Mouse (Mus musculus): ENCODE results near the gene Grk4. TPM values are rescaled to one million over a fixed set of nuclear protein-coding genes. Genes with fewer than 3 reads are reported as not detected.
"Not testable (repeated sequence)": the region's sequence is repeated elsewhere in the genome, so short reads cannot be mapped to it uniquely, and the experiment has no call there.

Gene Grk4
- polyA plus RNA-seq, 1 experiment from 2014 or later, result 2.5 TPM

- Histone ChIP-seq H3K4me1 (replicated peaks; ENCODE audit: control insufficient read depth, insufficient read depth, low read length) (no peaks in the 10 kb centered on the region), H3K36me3 (ENCODE audit: control insufficient read depth, insufficient read depth, low read length) (no peaks in the 10 kb centered on the region), H3K27me3 (ENCODE audit: control insufficient read depth, insufficient read depth, low read length) (no peaks in the 10 kb centered on the region), H3K9ac (ENCODE audit: low read length) (no peak overlapping the region), H3K9me3 (ENCODE audit: control insufficient read depth, low read length) (no peaks in the 10 kb centered on the region), H3K4me3 (ENCODE audit: low read depth, low read length) (no peak overlapping the region), H3K27ac (ENCODE audit: low read depth, low read length) (no peak overlapping the region), H3K4me2 (ENCODE audit: low read depth, low read length, severe bottlenecking) (no peak overlapping the region)
- ATAC-seq (replicated peaks; ENCODE audit: low FRiP score) (no peak), DNase-seq (ENCODE audit: low spot score) (no peak)
- 83% methylated on average over 2 of the region's 2 CpGs for WGBS
Measured at GRCm38 (mm10) chr5:34669493-34669892, 9.3 kb downstream of the Grk4 start.

GRCm38 (mm10) chr5:34670280-34670679, 10.1 kb downstream of the Grk4 start:
- DNase-seq (ENCODE audit: low spot score) (no peak), ATAC-seq (replicated peaks; ENCODE audit: low FRiP score) (no peak)
- Histone ChIP-seq H3K9me3 (ENCODE audit: control insufficient read depth, low read length) (no peaks in the 10 kb centered on the region), H3K36me3 (ENCODE audit: control insufficient read depth, insufficient read depth, low read length) (no peaks in the 10 kb centered on the region), H3K27ac (ENCODE audit: low read depth, low read length) (no peak overlapping the region), H3K4me3 (ENCODE audit: low read depth, low read length) (no peak overlapping the region), H3K27me3 (ENCODE audit: control insufficient read depth, insufficient read depth, low read length) (no peaks in the 10 kb centered on the region), H3K4me2 (ENCODE audit: low read depth, low read length, severe bottlenecking) (no peak overlapping the region), H3K4me1 (replicated peaks; ENCODE audit: control insufficient read depth, insufficient read depth, low read length) (no peaks in the 10 kb centered on the region), H3K9ac (ENCODE audit: low read length) (no peak overlapping the region)
- WGBS, result 72% methylated on average over 4 of the region's 4 CpGs

DNA sequence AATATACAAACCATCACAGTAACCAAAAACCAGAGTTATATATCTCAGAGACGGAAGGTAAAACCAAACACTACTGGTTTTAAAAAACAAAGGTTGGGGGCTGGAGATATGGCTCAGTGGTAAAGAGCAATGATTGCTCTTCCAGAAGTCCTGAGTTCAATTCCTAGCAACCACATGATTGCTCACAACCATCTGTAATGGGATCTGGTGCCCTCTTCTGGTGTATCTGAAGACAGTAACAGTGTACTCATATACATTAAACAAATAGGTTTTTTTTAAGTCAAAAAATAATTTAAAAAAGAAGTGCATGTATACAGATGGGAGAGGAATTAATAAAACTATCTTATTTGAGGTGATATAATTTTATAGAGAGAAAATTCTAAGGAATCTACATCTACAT, 29.7 kb downstream of the Grk4 start:
- Histone ChIP-seq H3K9me3 (ENCODE audit: control insufficient read depth, low read length) (no peaks in the 10 kb centered on the region), H3K4me3 (ENCODE audit: low read depth, low read length) (no peak overlapping the region), H3K9ac (ENCODE audit: low read length) (no peak overlapping the region), H3K27me3 (ENCODE audit: control insufficient read depth, insufficient read depth, low read length) (no peaks in the 10 kb centered on the region), H3K36me3 (ENCODE audit: control insufficient read depth, insufficient read depth, low read length) (no peaks in the 10 kb centered on the region), H3K27ac (ENCODE audit: low read depth, low read length) (no peak overlapping the region), H3K4me1 (replicated peaks; ENCODE audit: control insufficient read depth, insufficient read depth, low read length) (no peaks in the 10 kb centered on the region), H3K4me2 (ENCODE audit: low read depth, low read length, severe bottlenecking) (no peak overlapping the region)
- ATAC-seq (replicated peaks; ENCODE audit: low FRiP score), result no peak
- no peak for DNase-seq (ENCODE audit: low spot score)
- 94% methylated on average over 1 of the region's 1 CpGs for WGBS

DNA sequence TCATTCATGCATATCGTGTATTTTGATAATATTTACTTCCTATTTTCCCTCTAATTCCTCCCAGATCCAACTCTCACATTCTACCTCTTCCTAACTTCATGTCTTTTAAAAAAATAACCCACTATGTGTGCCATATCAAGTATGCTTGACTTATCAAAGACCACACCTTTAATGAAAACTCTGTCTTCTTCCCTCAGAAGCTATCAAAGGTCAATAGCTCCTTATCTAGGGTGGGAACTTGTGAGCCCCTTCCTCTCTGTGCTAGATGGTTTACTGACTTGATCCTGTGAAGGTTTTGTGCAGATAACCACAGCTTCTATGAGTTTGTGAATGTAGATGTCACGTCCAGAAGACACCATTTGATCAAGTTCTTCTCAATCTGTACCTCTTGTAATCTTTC, 32.6 kb downstream of the Grk4 start:
- no peaks in the 10 kb centered on the region for H3K36me3 ChIP-seq (ENCODE audit: control insufficient read depth, insufficient read depth, low read length)
- no peaks in the 10 kb centered on the region for H3K4me1 ChIP-seq (replicated peaks; ENCODE audit: control insufficient read depth, insufficient read depth, low read length)
- H3K4me3 ChIP-seq (ENCODE audit: low read depth, low read length), result no peak overlapping the region
- WGBS, result 65% methylated on average over 2 of the region's 2 CpGs
- H3K9ac ChIP-seq (ENCODE audit: low read length), result no peak overlapping the region
- no peak overlapping the region for H3K4me2 ChIP-seq (ENCODE audit: low read depth, low read length, severe bottlenecking)
- H3K27me3 ChIP-seq (ENCODE audit: control insufficient read depth, insufficient read depth, low read length), result no peaks in the 10 kb centered on the region
- no peak overlapping the region for H3K27ac ChIP-seq (ENCODE audit: low read depth, low read length)
- no peak for DNase-seq (ENCODE audit: low spot score)
- H3K9me3 ChIP-seq (ENCODE audit: control insufficient read depth, low read length), result no peaks in the 10 kb centered on the region
- no peak for ATAC-seq (replicated peaks; ENCODE audit: low FRiP score)

GRCm38 (mm10) chr5:34695521-34695920, 35.3 kb downstream of the Grk4 start:
- Histone ChIP-seq H3K27ac (ENCODE audit: low read depth, low read length) (no peak overlapping the region), H3K27me3 (ENCODE audit: control insufficient read depth, insufficient read depth, low read length) (no peaks in the 10 kb centered on the region), H3K4me3 (ENCODE audit: low read depth, low read length) (no peak overlapping the region), H3K4me1 (replicated peaks; ENCODE audit: control insufficient read depth, insufficient read depth, low read length) (no peaks in the 10 kb centered on the region), H3K9me3 (ENCODE audit: control insufficient read depth, low read length) (no peaks in the 10 kb centered on the region), H3K9ac (ENCODE audit: low read length) (no peak overlapping the region), H3K4me2 (ENCODE audit: low read depth, low read length, severe bottlenecking) (no peak overlapping the region), H3K36me3 (ENCODE audit: control insufficient read depth, insufficient read depth, low read length) (no peaks in the 10 kb centered on the region)
- ATAC-seq (replicated peaks; ENCODE audit: low FRiP score) (no peak), DNase-seq (ENCODE audit: low spot score) (no peak)
- 79% methylated on average over 5 of the region's 5 CpGs for WGBS

DNA sequence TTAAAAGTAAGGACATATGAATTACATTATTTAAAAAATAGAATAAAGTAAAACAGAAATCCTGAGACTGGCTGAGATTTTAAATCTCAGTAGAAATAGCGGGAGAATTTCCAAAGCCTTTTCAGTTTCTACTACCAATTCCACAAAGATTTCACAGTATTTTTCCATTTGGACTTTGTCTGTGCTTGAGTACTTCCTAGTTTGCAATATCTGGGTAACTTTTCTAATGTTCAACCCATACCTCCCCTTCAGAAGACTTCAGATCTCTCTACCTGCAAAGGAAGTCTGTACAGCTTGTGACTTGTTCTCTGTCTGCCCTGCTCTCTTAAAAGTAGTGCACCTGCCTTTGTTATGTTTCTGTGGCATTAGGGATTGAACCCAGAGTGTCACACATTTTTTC, 48.3 kb downstream of the Grk4 start:
- 77% methylated on average over 1 of the region's 1 CpGs for WGBS
- no peaks in the 10 kb centered on the region for H3K27me3 ChIP-seq (ENCODE audit: control insufficient read depth, insufficient read depth, low read length)
- no peaks in the 10 kb centered on the region for H3K36me3 ChIP-seq (ENCODE audit: control insufficient read depth, insufficient read depth, low read length)
- no peak overlapping the region for H3K27ac ChIP-seq (ENCODE audit: low read depth, low read length)
- ATAC-seq (replicated peaks; ENCODE audit: low FRiP score) (no peak), DNase-seq (ENCODE audit: low spot score) (no peak)
- no peak overlapping the region for H3K4me2 ChIP-seq (ENCODE audit: low read depth, low read length, severe bottlenecking)
- H3K9ac ChIP-seq (ENCODE audit: low read length), result no peak overlapping the region
- no peaks in the 10 kb centered on the region for H3K4me1 ChIP-seq (replicated peaks; ENCODE audit: control insufficient read depth, insufficient read depth, low read length)
- H3K9me3 ChIP-seq (ENCODE audit: control insufficient read depth, low read length), result no peaks in the 10 kb centered on the region
- no peak overlapping the region for H3K4me3 ChIP-seq (ENCODE audit: low read depth, low read length)

- not testable (repeated sequence) for H3K9me3 ChIP-seq (ENCODE audit: control insufficient read depth, low read length); H3K27ac ChIP-seq (ENCODE audit: low read depth, low read length); H3K27me3 ChIP-seq (ENCODE audit: control insufficient read depth, insufficient read depth, low read length); DNase-seq (ENCODE audit: low spot score); H3K9ac ChIP-seq (ENCODE audit: low read length); H3K4me2 ChIP-seq (ENCODE audit: low read depth, low read length, severe bottlenecking); H3K4me1 ChIP-seq (replicated peaks; ENCODE audit: control insufficient read depth, insufficient read depth, low read length); ATAC-seq (replicated peaks; ENCODE audit: low FRiP score); H3K36me3 ChIP-seq (ENCODE audit: control insufficient read depth, insufficient read depth, low read length); H3K4me3 ChIP-seq (ENCODE audit: low read depth, low read length)
- 82% methylated on average over 3 of the region's 3 CpGs for WGBS
Measured at GRCm38 (mm10) chr5:34714371-34714770, 54.2 kb downstream of the Grk4 start.

- DNase-seq (ENCODE audit: low spot score) (no peak), ATAC-seq (replicated peaks; ENCODE audit: low FRiP score) (no peak)
- no peaks in the 10 kb centered on the region for H3K9me3 ChIP-seq (ENCODE audit: control insufficient read depth, low read length)
- no peaks in the 10 kb centered on the region for H3K36me3 ChIP-seq (ENCODE audit: control insufficient read depth, insufficient read depth, low read length)
- H3K9ac ChIP-seq (ENCODE audit: low read length), result no peak overlapping the region
- no peaks in the 10 kb centered on the region for H3K27me3 ChIP-seq (ENCODE audit: control insufficient read depth, insufficient read depth, low read length)
- H3K4me3 ChIP-seq (ENCODE audit: low read depth, low read length), result no peak overlapping the region
- 88% methylated on average over 5 of the region's 5 CpGs for WGBS
- no peak overlapping the region for H3K4me2 ChIP-seq (ENCODE audit: low read depth, low read length, severe bottlenecking)
- H3K4me1 ChIP-seq (replicated peaks; ENCODE audit: control insufficient read depth, insufficient read depth, low read length), result no peaks in the 10 kb centered on the region
- no peak overlapping the region for H3K27ac ChIP-seq (ENCODE audit: low read depth, low read length)
Measured at GRCm38 (mm10) chr5:34714816-34715215, 54.6 kb downstream of the Grk4 start.

- H3K36me3 ChIP-seq (ENCODE audit: control insufficient read depth, insufficient read depth, low read length), result no peaks in the 10 kb centered on the region
- no peak for ATAC-seq (replicated peaks; ENCODE audit: low FRiP score)
- no peak overlapping the region for H3K9ac ChIP-seq (ENCODE audit: low read length)
- H3K4me1 ChIP-seq (replicated peaks; ENCODE audit: control insufficient read depth, insufficient read depth, low read length), result no peaks in the 10 kb centered on the region
- H3K27ac ChIP-seq (ENCODE audit: low read depth, low read length), result no peak overlapping the region
- H3K27me3 ChIP-seq (ENCODE audit: control insufficient read depth, insufficient read depth, low read length), result no peaks in the 10 kb centered on the region
- no peak overlapping the region for H3K4me2 ChIP-seq (ENCODE audit: low read depth, low read length, severe bottlenecking)
- DNase-seq (ENCODE audit: low spot score), result no peak
- no peak overlapping the region for H3K4me3 ChIP-seq (ENCODE audit: low read depth, low read length)
- no peaks in the 10 kb centered on the region for H3K9me3 ChIP-seq (ENCODE audit: control insufficient read depth, low read length)
Measured at GRCm38 (mm10) chr5:34729141-34729540, 69.0 kb downstream of the Grk4 start.

All from forebrain, embryonic 11.5 days (tissue).